Mouse (Mus musculus) liver, postnatal 0 days (tissue): ENCODE data around the gene Cds2. TPM values are rescaled to one million over a fixed set of nuclear protein-coding genes. Genes with fewer than 3 reads are reported as not detected.

Experiments
- ATAC-seq: fragments of 200-750 bp; cut with Nextera tagmentation; 2 replicates; pipeline ENCODE4 v1.8.0; 2017; ENCODE audit warnings: mild to moderate bottlenecking, moderate library complexity
- DNase-seq: peaks from one replicate; pipeline ENCODE4 v3.0.0-alpha.2; 2016
- H3K27ac ChIP-seq: fragments of 300-500 bp; sonication (generic); 2 replicates; pipeline ENCODE4 v1.5.1; 2014; ENCODE audit warnings: antibody characterized with exemption, moderate library complexity, mild to moderate bottlenecking, low read depth
- H3K27me3 ChIP-seq: fragments of 300-500 bp; sonication (generic); 2 replicates; pipeline ENCODE4 v1.6.1; 2014; ENCODE audit warnings: low read length, control low read depth, mixed read lengths; ENCODE audit not compliant: insufficient read depth
- H3K36me3 ChIP-seq: fragments of 300-500 bp; sonication (generic); replicated peaks from 2 replicates; pipeline ENCODE4 v1.6.1; 2014; ENCODE audit warnings: mild to moderate bottlenecking, control low read depth, low read length, moderate library complexity, mixed read lengths; ENCODE audit not compliant: insufficient read depth
- H3K4me1 ChIP-seq: fragments of 300-500 bp; sonication (generic); 2 replicates; pipeline ENCODE4 v1.6.1; 2014; ENCODE audit warnings: antibody characterized with exemption, mild to moderate bottlenecking, control low read depth; ENCODE audit not compliant: insufficient read depth
- H3K4me2 ChIP-seq: fragments of 300-500 bp; sonication (generic); 2 replicates; pipeline ENCODE4 v1.6.1; 2014; ENCODE audit warnings: low read depth, mild to moderate bottlenecking, low read length, moderate library complexity, mixed read lengths
- H3K4me3 ChIP-seq: fragments of 300-500 bp; sonication (generic); 2 replicates; pipeline ENCODE4 v1.5.1; 2014; ENCODE audit warnings: low read depth, low read length
- H3K9ac ChIP-seq: fragments of 300-500 bp; sonication (generic); replicated peaks from 2 replicates; pipeline ENCODE4 v1.6.1; 2014; ENCODE audit warnings: mild to moderate bottlenecking, moderate library complexity
- H3K9me3 ChIP-seq: fragments of 300-500 bp; sonication (generic); 2 replicates; pipeline ENCODE4 v1.6.1; 2016; ENCODE audit warnings: mild to moderate bottlenecking, control low read depth, low read length, mixed read lengths
- CTCF ChIP-seq: sonication (generic); IDR thresholded peaks from 2 replicates; pipeline ENCODE4 v1.5.1; 2016; ENCODE audit warnings: antibody characterized with exemption, low read depth
- EP300 ChIP-seq: IDR thresholded peaks from 2 replicates; pipeline ENCODE4 v1.6.1; 2016; ENCODE audit warnings: antibody characterized with exemption, low read depth, mild to moderate bottlenecking
- WGBS: fragments of 180-500 bp; shearing (Covaris S2); extraction: QIAGEN DNeasy Blood & Tissue Kit; methylation state at CpG from one replicate; pipeline ENCODE4 v1.1.7; 2014; ENCODE audit not compliant: insufficient replicate concordance; 5-methylcytosine and 5-hydroxymethylcytosine counted together
- polyA plus RNA-seq: library from polyadenylated mRNA; unstranded; fragments of >200 nt; fragmentation: Nextera tagmentation; extraction: Ambion mirVana; gene quantifications from 2 replicates; pipeline ENCODE4 v1.2.1, GENCODE M21; 2015

Gene Cds2
- polyA plus RNA-seq, 1 experiment from 2014 or later: 10.5 TPM

DNA sequence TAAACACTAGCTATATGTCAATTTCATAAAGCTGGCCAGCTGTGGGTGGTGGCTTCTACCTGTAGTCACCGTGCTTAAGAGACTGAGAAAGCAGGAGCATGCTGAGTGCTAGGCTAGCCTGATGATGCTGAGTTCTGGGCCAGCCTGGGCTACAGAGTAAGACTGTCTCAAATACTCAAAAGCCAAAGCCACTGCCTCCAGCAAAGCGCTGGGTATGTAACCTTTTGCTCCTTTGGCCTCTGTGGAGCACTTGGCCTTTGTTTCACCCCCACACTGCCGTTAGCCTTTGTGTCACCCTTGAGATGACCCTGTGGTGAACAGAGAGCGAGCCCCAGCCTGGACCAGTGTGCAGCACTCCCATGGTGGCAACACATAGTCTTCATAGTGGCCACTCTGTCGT, 57.6 kb downstream of the Cds2 start:
- Histone ChIP-seq H3K9ac (no peak overlapping the region), H3K4me3 (no peak overlapping the region), H3K4me2 (no peak overlapping the region), H3K27me3 (no peaks in the 10 kb centered on the region), H3K36me3 (no peaks in the 10 kb centered on the region), H3K27ac (no peak overlapping the region), H3K4me1 (no peaks in the 10 kb centered on the region), H3K9me3 (no peaks in the 10 kb centered on the region)
- WGBS: 63% methylated on average over 5 of the region's 5 CpGs
- ATAC-seq (no peak), DNase-seq (no peak)
- no peak for TF ChIP-seq CTCF
- no peak for TF ChIP-seq EP300

GRCm38 (mm10) chr2:132323541-132323940, 60.6 kb downstream of the Cds2 start:
- H3K4me1 ChIP-seq: no peaks in the 10 kb centered on the region

DNA sequence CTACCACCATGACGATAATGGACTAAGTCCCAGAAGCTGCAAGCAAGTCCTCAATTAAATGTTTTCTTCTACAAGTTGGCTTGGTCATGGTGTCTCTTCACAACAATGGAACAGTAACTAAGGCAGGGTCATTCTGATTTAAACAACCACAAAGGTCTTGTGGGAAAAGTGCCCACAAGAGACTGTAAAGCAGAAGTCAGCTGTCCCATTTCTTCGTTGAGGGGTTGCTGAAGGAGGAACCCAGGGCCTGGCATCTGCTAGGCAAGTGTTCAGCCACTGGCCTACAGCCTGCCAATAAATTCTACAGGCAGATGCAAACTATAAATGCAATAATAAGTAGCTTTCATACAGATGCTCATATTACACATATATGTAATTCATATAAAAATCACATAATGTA, 74.3 kb downstream of the Cds2 start:
- DNase-seq (no peak), ATAC-seq (no peak)
- 36% methylated on average over 2 of the region's 2 CpGs for WGBS
- no peak for TF ChIP-seq EP300
- no peak for TF ChIP-seq CTCF
- Histone ChIP-seq H3K27ac (no peak overlapping the region), H3K4me3 (no peak overlapping the region), H3K9me3 (no peaks in the 10 kb centered on the region), H3K4me1 (no peaks in the 10 kb centered on the region), H3K9ac (no peak overlapping the region), H3K36me3 (no peaks in the 10 kb centered on the region), H3K27me3 (no peaks in the 10 kb centered on the region), H3K4me2 (no peak overlapping the region)

More at GRCm38 (mm10) chr2:132323541-132323940, 60.6 kb downstream of the Cds2 start:
- DNase-seq (no peak), ATAC-seq (no peak)
- Histone ChIP-seq H3K27me3 (no peaks in the 10 kb centered on the region), H3K9ac (no peak overlapping the region), H3K9me3 (no peaks in the 10 kb centered on the region), H3K4me3 (no peak overlapping the region), H3K27ac (no peak overlapping the region), H3K36me3 (no peaks in the 10 kb centered on the region), H3K4me2 (no peak overlapping the region)
- WGBS: 58% methylated on average over 4 of the region's 4 CpGs
- TF ChIP-seq CTCF (no peak), EP300 (no peak)

DNA sequence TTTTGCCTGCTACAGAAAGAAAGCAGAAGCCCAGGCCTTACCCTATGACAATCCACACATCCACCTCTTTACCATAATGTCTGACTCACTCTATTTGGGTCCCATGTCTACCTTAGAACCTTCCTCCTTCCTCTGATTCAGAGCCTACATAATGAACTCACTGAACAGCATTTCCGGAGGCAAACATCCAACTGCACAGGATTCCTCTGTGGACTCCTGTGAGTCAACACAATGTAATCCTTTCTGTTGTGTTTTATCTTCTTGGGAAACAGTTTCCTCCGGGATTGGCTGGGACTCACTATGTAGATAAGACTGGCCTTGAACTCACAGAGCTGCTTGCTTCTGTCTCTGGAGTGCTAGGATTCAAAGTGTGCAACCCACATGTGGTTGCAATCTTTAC, 77.4 kb downstream of the Cds2 start:
- WGBS: 35% methylated on average over 2 of the region's 2 CpGs
- H3K4me1 ChIP-seq: no peaks in the 10 kb centered on the region
- peak; percentile 48; the same call in 1 of the 2 replicates for ATAC-seq
- no peak overlapping the region for H3K4me3 ChIP-seq
- no peak overlapping the region for H3K9ac ChIP-seq
- no peak overlapping the region for H3K4me2 ChIP-seq
- H3K27me3 ChIP-seq: no peaks in the 10 kb centered on the region
- no peaks in the 10 kb centered on the region for H3K36me3 ChIP-seq
- H3K27ac ChIP-seq: no peak overlapping the region
- H3K9me3 ChIP-seq: no peaks in the 10 kb centered on the region
- no peak for DNase-seq
- TF ChIP-seq EP300 (0 out of 2 replicates have a peak, but pooled peaks have one; percentile 16), CTCF (no peak)

DNA sequence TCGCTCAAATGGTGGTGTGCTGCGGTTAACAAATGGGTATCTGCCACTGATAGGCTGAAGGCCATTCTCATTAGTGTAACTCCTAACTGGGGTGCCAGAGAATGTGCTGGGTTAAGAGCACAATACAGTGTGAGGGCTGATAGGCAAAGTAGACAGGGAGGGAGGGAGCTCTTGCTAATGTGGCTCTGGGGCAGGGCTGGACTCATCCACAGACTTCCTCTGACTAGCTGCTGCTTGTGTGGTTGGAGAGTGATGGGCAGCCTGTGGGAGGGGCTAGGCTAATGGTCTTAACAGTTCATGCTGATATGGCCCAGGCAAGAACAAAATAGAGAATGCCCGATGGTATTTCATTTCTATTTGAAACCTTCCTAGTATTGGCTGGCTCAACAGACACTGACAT, 78.3 kb downstream of the Cds2 start:
- Histone ChIP-seq H3K36me3 (no peaks in the 10 kb centered on the region), H3K4me1 (no peaks in the 10 kb centered on the region), H3K27me3 (no peaks in the 10 kb centered on the region), H3K4me2 (no peak overlapping the region), H3K27ac (no peak overlapping the region), H3K9me3 (no peaks in the 10 kb centered on the region), H3K9ac (no peak overlapping the region), H3K4me3 (no peak overlapping the region)
- ATAC-seq (0 out of 2 replicates have a peak, but pooled peaks have one; percentile 31), DNase-seq (no peak)
- TF ChIP-seq CTCF (no peak), EP300 (no peak)
- 71% methylated on average over 3 of the region's 3 CpGs for WGBS

DNA sequence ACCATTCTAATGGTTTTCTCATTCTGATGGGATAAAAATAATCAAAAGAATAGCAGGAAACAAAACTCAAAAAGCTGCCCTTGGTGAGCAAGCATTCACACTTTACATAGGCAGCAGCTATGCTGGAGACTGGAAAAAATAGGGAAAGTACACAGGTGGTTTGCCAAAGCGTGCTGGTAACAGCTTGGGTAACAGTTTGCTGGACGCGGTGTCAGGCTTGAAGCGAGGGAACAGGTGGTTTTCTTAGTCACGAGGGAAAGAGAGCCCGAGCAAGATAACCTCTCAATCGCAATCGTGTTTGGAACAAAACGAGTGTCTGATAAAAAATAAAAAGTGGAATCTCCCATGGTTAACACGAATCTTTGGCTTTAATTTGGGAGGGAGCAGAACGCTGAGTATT, 80.9 kb downstream of the Cds2 start:
- TF ChIP-seq EP300: no peak
- no peak for TF ChIP-seq CTCF
- WGBS: 79% methylated on average over 11 of the region's 11 CpGs
- DNase-seq: no peak

More for the DNA sequence above, 80.9 kb downstream of the Cds2 start:
- Histone ChIP-seq H3K4me3 (no peak overlapping the region), H3K9me3 (no peaks in the 10 kb centered on the region), H3K9ac (no peak overlapping the region), H3K27ac (no peak overlapping the region), H3K4me1 (no peaks in the 10 kb centered on the region), H3K4me2 (no peak overlapping the region), H3K27me3 (no peaks in the 10 kb centered on the region), H3K36me3 (no peaks in the 10 kb centered on the region)
- ATAC-seq: no peak

Other genes with a start within 250 kb of the Cds2 start
- gene Rassf2, start 232.9 kb upstream of the Cds2 start, polyA plus RNA-seq: 1.9 and 3.0 TPM in 2 replicates
- gene Slc23a2, start 118.0 kb upstream of the Cds2 start, polyA plus RNA-seq: 9.1 and 10.3 TPM in 2 replicates
- gene Tmem230, start 15.3 kb upstream of the Cds2 start, polyA plus RNA-seq: 19.1 and 20.9 TPM in 2 replicates
- 148 and 158 TPM in 2 replicates for gene Pcna, start 9.8 kb upstream of the Cds2 start, polyA plus RNA-seq
- gene Prokr2, start 122.3 kb downstream of the Cds2 start, polyA plus RNA-seq: 0.02 TPM in 2 replicates